Mouse (Mus musculus) cerebellum, postnatal 36 days (tissue): Measurements from ENCODE around the gene Tigd3.

Experiments
- DNase-seq, 2 experiments: peaks; one replicate each; pipeline ENCODE4 v3.0.0; 2021 to 2022; ENCODE audit warnings: mixed read lengths in 2 of 2

Tigd3 gene

DNA sequence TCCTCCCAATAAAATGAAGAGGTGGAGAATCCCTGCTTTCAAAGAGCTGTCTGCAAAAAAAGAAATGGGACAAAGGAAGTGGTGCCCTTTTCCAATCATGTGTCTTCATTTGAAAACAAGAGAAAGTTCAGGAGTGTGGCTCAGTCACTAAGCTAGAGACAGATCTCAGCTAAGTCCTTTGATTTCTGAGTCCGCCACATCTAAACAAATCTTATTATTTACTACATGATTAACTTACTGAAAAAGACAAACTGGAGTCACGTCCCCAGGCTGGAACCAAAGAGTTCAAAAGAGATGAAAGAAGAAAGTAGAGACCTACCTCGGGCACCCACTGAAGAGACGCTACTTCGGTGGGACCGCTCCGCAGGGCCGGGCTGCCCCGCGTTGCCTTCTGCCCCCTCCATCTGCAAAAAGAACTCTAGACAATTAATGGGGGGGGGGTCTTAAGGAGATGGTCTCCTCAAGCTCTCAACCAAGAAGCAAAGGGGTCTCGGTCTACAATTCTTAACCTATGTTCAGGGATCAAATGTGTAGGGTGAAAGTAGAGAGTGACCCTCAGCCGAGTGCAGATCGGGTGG, 19.5 kb downstream of the Tigd3 start:
- no peak for DNase-seq

DNA sequence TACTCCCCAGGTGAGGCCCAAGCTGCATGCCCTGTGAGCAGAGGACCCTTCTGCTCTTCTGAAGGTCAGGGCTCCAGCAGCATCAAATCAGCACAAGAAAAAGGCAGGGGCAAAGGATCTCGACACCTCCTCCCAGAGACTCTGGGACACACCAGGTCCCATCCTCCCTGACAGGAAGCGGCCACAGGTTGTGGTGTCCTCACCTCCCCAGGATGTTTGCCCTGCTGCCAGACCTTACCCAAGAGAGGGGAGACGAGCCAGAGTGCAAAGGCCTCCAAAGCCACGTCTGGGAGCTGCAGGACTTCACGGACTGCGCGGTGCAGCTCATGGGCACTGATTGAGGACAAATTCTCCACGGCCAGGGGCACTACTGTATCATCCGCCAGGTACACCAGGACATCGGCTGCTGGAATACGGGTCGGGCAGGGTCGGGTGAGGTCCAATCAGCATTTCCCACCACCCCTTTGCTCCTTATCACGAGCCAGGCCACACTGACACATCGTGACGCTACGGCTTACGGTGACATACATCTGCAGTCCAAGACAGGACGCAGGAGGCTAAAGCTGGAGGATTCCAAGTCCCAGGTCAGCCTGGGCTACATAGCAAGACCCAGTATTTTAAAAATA, 20.9 kb downstream of the Tigd3 start:
- no peak for DNase-seq

DNA sequence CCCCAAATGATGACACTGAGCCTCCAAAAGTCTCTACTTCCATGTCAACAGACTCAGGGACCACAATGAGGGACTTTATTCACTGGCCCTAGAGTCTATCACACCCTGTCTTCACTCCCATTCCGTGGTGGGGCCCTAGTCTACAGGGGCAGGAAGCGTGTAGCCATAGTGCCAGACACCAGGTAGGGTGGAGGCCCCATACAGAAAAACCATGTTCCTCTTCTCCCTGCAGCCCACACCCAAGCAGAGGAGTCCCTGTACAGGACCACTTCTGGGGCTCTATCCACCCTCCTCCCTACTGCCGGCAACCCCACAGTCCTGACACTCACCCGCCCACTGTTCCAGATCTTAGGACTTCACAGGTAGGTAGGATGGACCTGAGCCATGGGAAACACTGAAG, 21.4 kb downstream of the Tigd3 start:
- no peak for DNase-seq

DNA sequence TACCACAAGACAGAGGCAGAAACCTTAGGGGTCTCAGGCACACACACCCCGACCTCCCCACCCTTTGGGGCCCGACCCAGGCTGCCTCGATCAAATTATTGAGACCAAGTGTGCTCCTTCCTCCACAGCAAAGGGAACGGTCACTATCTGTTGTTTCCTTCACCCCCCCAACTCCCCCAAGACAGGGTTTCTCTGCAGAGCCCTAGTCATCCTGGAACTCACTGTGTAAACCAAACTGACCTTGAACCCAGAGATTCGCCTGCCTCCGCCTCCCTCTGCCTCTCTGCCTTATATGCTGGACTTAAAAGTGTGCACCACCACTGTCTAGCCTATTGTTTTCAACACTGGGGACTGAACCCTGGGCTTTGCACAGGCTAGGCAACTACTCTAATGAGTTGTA, 22.3 kb downstream of the Tigd3 start:
- no peak for DNase-seq

DNA sequence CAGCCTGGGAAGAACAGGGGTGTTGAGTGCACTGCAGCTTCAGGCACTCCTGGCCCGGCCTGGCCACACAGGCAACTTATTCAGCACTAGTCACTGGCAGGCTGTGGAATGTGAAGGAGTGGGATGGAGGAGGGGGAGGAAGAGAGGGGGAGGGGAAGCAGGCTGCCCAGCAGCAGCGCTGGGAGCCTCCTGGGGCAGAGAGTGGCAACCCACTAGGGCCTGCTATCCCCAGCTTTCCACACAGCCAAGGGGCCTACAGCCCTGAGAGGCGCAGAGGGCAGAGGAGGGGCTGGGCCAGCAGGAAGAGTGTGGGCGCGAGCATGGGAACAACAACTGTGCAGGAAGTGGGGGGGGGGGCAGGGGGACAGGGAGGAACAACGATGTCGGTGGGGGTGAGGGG, 22.7 kb downstream of the Tigd3 start:
- DNase-seq = no peak

DNA sequence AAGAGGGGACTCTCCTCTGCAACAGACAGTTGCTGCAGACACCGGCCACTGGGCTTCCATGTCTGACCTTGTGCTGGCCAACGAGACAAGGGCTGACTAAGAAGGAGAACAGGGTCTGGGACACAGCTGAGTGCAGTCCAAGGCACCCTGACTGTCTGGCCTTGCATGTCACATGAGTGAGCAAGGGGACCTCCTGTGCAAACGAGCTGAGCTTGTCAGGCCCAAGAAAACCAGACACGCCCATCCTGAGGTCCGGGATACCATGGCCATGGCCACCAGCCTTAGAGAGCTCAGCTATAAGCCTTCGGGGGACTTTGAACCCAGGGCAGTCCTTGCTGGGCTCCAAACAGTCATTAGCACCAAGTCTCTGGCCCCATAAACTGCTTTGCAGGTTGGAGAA, 25.9 kb downstream of the Tigd3 start:
- DNase-seq = no peak

DNA sequence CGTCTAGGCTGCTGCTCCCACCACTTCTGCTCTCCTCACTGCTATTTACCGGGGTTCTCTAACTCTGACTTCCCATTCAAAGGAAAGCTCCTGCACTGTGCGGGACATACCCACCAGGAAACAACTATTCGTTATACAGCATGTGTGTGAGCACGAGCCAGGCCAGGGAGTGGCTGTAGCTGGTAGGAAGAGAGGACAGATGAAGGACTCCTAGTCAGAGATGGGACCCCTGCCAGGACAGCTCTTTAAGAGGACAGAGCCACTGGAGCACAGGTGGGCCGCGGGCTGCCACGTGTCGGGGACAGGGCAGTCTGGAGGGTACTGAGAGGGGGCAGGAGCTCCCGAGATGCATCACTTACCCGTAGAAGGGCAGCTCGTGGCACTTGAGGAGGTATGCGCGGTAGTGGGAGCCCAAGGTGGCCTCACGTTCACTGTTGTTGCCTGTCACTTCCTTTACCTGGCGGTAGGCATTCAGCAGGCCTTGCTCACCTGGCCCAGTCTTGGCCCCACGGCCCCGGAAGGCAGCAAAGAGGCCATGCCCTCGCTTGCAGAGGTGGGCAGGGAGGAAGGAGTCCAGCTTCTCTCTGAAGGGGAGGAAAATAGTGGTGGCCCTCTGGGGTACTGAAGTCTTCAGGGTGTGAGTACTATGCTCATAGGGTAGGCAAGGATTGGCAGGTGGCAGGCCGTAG, 29.1 kb downstream of the Tigd3 start:
- no peak for DNase-seq

DNA sequence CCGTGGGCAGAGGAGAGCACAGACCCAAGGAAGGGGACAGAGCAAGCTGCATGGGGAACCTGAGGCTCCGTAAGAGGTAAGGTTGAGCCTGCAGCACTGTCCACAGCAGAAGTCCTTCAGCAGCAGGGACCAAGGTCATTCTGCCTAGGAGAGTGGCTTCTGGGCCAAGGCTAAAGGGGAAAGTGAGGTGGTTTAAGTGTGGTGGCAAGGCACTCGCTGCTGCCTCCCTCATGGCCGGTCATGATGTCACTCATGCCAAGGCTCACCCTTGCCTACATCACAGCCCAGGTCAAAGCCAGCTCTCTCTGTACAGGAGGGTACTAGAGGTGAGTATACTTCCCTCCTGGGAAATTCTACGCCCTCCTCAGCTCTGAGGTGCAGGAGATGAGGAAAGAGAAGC, 30.2 kb downstream of the Tigd3 start:
- DNase-seq = no peak

DNA sequence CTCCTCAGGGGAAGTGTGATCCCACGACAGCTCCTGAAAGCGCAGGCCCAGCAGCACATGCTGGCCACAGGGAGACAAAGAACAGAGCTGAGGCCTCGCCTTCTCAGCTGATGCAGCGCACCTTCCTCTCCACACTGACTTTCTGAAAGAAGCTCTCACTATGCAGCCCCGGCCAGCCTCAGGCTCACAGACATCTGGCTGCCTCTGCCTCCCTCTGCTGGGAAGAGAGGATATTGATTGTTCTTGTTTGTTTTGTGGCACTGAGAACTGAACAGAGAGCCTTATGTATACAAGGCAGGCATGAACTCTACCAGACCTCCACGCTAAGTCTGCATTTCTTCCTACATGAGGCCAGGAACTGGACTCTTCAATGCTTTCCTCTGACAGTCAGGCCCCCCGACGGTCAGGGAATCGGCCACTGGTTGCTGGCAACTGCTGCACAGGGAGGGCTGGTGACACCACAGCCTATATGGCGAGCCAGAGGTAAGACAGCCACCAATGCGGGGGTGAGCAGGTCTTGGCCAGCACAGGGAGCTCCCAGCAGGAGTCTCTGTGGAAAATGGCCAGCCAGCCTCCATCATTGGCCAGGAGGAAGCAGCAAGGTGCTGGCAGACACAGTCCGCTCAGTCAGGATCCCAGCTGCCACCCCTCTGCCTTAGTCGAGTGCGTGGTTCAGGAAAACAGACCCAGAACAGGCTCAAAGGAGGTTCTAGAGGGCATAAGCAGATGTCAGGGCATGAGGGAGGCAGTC, 31.4 kb downstream of the Tigd3 start:
- peak; percentile 25 to 35 for DNase-seq

DNA sequence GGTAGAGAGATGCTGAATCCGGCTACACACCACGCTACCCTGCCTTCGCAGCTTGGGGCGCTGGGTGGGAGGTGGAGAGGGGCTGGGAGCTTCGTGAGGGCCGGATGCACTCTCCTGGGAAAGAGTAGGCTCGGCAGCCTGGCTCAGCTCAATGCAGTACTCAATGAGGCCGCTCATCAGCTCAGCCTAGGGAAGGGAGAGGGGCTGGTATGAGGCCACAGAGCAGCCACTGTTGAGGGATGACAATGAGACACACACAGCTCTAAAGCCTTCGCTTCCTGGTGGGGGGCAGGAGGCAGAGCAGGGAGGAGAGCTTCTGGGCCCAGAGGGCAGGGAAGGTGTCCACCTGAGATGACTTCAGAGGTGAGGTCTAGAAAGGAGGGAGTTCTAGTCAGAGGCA, 37.3 kb downstream of the Tigd3 start:
- DNase-seq = no peak

DNA sequence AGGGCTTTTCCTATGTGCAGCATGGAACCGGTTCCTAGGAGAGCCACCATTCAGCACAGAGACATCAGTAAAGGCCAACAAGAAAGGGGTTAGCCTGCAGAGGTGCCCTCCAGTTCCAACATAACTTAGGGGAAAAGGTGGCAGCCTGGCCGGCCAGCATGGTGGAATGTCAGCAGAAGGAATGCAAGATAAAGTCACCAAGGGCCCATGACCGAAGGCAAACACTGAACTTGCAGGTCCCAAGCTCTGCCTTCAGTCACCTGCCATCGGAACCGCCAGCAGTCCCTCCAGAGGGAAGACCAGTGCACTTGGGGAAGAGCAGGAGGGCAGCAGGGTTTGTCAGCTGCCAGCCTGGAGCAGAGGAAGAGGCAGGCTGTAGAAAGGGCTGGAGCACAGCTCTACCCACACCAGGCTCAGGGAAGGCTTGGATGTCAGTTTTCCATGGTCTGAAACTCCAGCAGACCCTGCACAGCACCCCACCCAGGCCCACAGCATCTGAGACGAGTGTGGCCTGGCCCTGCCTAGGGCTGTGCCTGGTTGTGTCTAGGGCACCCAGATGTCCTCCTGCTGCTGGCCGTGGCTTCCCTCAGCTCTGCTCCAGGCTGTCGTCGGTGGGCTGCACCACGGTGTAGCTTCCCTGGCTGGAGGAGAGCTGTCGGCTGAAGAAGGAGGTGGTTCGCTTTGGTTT, 41.8 kb downstream of the Tigd3 start:
- no peak for DNase-seq

DNA sequence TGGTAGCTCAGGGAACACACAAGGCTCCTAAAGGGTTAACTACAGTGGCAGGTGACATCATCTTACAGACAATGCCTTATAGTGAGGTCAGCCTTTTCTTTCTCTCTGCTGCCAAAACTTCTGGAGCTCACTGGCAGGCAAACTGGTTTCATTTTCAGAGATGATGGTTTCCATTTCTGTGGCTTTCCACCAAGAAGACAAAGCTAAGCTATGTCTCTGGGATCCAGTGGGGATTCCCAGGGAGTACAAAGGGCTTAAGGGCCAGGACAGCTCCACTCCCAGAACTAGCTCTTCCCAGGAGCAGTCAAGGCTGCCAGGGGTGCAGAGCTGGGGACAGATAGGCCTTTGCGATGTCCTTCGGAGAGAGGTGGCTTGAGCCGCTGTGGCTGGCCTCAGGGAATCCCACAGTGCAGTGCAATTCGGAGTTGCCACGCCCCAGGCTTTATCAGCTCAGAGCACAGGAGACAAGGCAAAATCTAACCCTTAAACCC, 42.4 kb downstream of the Tigd3 start:
- no peak for DNase-seq

DNA sequence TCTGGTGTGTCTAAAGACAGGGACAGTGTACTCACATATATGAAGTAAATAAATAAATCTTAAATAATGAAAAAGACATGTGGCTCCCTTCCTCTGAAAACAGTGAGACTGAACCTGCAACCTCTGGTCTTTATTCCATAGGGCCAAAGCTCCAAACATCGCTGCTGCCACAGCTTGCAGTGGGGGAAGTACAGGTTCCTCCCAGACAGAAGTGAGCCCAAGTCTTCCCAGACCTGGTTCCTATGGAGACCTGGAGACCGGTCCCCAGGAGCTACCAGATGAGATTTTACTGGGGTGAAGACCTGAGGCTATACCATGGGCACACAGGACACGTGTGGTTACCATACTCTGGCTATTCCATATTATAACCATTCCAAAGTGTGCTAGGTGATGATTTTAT, 43.1 kb downstream of the Tigd3 start:
- DNase-seq = no peak

DNA sequence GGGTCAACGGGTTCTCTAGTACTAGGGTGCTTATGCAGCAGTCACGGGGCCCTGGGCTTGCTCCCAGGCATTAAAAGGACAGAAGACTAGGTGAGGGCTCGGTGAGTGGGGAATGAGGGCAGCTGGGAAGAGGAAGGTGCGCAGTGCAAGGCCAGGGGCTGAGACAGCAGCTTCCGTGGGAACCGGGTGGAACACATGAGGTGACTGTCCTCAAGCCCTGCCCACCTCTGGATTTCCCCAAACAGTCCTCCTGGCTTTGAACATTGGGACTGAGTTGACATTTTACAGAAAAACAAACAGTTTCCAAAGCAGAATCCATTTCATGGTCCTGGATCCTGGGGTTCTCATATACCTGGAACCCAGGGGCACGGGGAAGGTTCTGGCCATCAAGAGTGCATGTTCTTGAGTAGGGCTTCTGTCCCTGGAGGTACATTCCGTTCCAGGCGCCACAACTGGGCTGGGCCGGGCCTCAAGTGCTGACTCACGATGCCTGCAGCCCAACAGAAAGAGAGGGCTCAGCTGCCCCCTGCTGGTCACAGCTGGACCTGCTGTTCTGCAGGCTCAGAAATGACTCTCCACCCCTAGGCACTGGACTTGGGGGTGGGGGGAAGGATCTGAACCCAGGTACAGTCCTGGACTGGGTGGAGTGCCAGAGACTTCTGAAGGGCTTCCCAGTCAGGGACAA, 44.0 kb downstream of the Tigd3 start:
- DNase-seq = peak; percentile 95 to 97

DNA sequence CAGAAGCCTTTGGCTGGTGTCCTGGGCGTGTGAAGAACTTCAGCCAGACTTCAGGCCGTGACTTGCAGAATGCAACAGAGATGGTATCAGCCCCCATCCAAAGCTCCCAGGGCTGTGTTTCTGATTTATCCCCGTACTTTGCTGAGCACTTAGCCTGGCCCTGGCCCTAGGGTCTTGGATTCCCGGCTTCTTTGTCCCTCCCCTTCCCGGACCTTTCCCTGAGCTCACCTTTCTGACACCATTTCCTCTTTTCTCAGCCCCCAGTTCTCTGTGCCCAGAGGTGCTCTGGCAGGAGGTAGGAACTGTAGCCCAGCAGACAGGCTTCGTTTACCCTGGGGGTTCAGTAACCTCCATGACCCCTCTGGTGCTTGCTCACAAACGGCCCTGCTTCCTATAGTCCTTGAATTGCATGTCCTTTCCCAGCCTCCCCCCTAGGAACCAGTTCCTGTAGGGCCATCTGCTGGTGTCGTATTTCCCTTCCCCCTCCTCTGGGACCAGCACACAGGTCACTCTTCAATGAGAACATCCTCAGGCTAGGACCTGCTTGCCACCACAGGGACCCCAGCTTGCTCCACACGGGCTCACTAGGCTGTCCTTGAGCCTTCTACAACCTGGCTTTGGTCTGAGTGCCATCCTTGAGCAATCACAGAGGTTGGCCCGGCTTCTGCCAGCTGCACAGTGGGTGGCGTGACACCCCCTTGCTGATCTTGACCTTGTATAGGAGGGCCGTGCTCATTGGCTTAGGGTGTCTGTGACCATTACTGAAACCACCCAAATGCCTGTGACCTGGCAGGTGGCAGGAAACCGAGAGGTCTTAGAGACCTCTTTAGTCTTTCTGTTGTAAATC, 44.9 kb downstream of the Tigd3 start:
- DNase-seq = peak; percentile 57 to 67

DNA sequence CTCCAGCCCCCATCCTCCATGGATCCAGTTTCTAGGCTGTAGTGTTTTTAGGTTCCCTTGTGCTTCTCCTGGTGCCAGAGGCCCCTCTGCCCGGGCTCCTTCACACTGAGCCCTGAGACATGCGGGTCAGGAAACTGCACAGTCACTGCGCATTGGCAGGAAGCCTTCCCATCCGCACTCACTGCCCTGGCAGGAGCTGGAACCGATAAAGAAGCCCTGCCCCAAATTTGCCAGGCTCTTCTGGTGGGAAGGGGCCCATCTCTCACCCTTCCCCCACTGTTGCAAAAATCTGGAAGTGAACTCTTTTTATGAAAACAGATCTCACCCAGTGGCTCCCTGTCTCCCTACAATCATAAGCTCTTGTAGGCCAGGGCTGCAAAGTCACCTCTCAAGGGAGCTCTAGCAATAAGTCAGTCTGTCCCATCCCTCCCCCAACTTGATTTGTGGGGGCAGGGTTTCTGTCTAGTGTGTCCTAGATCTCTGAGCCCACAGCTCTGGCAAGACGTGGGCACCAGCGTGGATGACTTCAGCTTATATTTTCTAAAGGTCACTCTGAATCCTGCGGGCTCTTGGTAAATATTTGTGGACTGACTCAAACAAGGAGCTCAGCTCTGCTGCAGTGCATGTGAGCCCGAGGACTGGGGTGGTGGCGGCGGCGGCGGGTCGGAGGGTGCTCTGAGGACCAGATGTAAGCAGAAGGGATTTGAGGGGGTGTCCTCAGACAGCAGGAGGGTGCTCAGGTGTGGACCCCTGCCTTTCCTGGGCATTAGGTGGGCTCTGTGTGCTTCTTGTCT, 45.7 kb downstream of the Tigd3 start:
- peak; percentile 74 to 75 for DNase-seq

DNA sequence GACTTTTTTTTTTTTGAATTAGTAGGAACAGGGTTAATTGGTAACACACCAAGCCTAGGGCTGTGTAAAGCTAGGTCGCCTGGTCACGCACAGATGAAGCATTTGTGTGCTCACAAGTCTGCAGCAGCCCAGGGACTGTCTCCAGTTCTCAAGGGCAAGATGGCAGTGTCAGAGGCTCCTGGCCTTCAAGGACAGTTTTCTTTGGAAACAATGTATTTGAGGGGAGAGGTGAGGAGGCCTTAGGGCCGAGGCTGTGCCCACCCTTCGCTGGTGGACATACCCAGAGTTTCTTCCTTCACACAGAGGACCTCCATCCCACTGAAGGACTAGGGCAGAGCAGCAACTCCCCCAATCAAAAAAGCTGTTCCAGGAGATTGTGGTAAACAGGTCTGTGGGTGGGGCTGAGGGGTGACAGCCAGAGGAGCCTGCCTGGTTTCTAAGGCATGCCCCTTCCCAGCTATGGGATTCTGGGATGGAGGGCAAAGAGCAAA, 46.6 kb downstream of the Tigd3 start:
- peak; percentile 34 to 56 for DNase-seq

DNA sequence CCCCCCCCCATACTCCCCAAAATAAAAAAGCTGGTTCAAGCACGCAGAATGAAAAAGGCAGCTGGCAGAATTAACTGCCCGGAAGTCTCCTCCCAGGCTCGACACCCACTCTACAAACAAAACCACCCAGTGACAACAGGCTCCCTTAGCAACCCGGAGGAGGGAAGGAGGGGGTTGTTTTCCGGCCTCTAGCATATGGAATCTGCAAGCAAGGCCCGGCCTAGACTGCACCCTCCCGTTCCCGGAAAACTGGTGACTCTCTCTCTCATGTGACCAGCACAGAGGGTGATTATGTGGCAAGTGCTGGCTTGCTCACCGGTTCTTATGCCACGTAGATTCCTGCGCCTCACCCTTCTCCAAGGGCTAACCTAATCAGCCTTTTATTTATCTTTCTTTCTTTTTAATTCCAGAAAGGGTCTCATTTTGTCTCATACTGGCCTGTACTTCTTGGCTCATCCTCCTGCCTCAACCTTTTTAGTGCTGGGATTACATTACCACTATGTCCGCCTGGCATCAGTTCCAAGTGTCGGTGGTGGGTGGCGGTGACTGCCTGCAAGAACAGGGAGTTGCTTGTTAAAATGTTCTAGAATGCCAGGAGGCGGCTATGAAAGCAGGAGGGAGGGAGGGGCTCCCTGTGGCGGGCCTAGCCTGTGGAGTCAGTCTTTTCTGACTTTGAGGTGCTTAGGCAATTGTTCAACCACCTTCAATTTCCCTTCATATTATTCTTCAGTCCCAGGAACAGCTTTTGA, 47.2 kb downstream of the Tigd3 start:
- peak; percentile 86 to 88 for DNase-seq

DNA sequence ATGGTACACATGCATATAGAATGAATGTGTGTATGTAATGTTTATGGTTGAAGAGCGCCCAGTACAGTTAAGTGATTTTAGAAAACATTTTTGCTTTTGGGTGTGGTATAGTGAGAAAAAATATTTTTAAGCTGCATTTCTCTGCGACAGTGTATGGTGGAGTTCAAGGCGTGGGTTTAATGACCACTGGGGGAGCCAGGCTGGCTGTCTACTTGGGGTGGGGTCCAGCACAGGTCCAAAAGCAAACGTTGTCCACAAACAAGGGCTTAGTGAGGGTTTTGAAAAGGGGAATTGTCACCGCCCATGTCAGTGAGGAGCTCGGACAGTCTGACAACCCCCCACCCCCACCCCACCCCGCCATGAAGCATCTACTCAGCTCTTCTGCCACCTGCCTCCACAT, 47.8 kb downstream of the Tigd3 start:
- peak; percentile 38 to 58 for DNase-seq
